Mouse (Mus musculus) gastrocnemius, adult 2 months (tissue): ENCODE measurements around the gene Tmem50a. TPM values are rescaled to one million over a fixed set of nuclear protein-coding genes. Genes with fewer than 3 reads are reported as not detected.
"Not testable (repeated sequence)": the region's sequence is repeated elsewhere in the genome, so short reads cannot be mapped to it uniquely, and the experiment has no call there.

Source experiments
- DNase-seq: peaks from one replicate; pipeline ENCODE4 v3.0.0; 2022
- H3K27ac ChIP-seq: fragments of 200-600 bp; 2 replicates; pipeline ENCODE4 v1.8.1; 2022; ENCODE audit warnings: mild to moderate bottlenecking
- H3K4me3 ChIP-seq: fragments of 200-600 bp; 2 replicates; pipeline ENCODE4 v1.8.1; 2022; ENCODE audit warnings: mild to moderate bottlenecking, moderate library complexity
- CTCF ChIP-seq: fragments of 200-600 bp; IDR thresholded peaks from 2 replicates; pipeline ENCODE4 v1.8.1; 2022; ENCODE audit warnings: antibody characterized with exemption, mild to moderate bottlenecking, moderate library complexity
- intact Hi-C: fragments of 180-260 bp; cut with DNase I; formaldehyde crosslinking; loops from one replicate; pipeline ENCODE4 v1.15.1; 2025
- total RNA-seq, 2 experiments: library from RNA; stranded (reverse); gene quantifications; 2 replicates each; pipeline ENCODE4 v1.2.3; 2021

Tmem50a gene
- total RNA-seq, 2 experiments from 2014 or later, result 27.8 to 30.9 TPM

DNA sequence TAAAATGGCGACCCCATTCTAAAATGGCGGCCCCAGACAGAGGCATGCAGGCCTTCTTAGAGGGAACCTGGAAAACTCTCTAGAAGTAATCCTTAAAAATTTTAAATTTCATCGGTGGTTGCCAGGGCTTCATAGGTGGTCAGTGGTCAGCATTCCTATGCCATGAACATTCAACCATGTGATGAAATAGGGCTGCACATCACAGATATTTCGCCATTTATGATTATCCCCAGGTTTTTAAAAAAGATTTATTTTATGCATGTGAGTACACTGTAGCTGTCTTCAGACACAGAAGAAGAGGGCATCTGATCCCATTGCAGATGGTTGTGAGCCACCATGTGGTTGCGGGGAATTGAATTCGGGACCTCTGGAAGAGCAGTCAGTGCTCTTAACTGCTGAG lies 5.8 kb upstream of the Tmem50a start:
- no peak overlapping the region for H3K27ac ChIP-seq
- intact Hi-C loops, result no loop called here
- no peak for DNase-seq
- H3K4me3 ChIP-seq, result no peak overlapping the region
- no peak for TF ChIP-seq CTCF

GRCm38 (mm10) chr4:134919733-134920540 lies 5.1 kb upstream of the Tmem50a start:
- Histone ChIP-seq H3K4me3 (no peak overlapping the region), H3K27ac (peak overlapping the region; percentile 76)
- TF ChIP-seq CTCF, result no peak
- intact Hi-C loops, result no loop called here
- no peak for DNase-seq

DNA sequence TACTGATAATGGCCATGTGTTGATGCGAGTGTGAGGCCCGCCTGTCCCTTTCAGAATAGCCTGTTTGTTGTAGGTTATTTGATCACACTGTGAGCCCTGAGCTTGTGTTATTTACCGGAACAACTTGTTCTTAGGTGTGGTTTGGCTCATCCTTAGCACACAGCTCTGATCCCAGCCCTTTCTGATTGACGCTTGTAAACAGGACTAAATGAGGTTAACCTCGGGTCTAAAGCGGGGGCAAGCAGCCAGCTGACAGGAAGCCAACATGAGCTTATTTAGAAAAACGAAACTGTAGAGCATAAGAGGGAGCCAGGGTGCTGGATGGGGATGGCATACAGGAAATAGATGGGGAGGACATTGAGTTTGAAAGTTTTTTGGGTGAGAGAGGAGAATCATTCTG lies 3.6 kb upstream of the Tmem50a start:
- Histone ChIP-seq H3K4me3 (peak overlapping the region; percentile 36), H3K27ac (peak overlapping the region; percentile 76)
- no peak for TF ChIP-seq CTCF
- intact Hi-C loops, result no loop called here
- peak; percentile 86 for DNase-seq

DNA sequence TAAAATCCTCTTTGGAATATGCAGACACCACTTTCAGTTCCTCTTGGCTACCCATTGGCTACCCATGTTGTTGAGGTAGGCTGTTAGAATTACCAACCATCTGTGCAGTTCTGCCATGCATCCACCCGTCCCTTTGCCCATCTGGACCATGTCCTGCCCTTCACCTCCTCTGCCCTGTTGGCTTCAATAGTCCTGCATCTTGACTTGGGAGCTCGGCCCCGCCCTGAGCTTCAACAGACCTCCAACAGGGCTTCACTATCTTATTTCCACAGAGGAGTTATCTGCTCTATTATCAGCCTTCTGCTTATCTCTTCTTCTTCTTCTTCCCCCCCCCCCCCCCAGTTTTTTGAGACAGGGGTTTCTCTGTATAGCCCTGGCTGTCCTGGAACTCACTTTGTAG lies 2.4 kb upstream of the Tmem50a start:
- peak overlapping the region; percentile 76 for H3K27ac ChIP-seq
- no peak for TF ChIP-seq CTCF
- intact Hi-C loops, result no loop called here
- no peak for DNase-seq
- H3K4me3 ChIP-seq, result no peak overlapping the region

DNA sequence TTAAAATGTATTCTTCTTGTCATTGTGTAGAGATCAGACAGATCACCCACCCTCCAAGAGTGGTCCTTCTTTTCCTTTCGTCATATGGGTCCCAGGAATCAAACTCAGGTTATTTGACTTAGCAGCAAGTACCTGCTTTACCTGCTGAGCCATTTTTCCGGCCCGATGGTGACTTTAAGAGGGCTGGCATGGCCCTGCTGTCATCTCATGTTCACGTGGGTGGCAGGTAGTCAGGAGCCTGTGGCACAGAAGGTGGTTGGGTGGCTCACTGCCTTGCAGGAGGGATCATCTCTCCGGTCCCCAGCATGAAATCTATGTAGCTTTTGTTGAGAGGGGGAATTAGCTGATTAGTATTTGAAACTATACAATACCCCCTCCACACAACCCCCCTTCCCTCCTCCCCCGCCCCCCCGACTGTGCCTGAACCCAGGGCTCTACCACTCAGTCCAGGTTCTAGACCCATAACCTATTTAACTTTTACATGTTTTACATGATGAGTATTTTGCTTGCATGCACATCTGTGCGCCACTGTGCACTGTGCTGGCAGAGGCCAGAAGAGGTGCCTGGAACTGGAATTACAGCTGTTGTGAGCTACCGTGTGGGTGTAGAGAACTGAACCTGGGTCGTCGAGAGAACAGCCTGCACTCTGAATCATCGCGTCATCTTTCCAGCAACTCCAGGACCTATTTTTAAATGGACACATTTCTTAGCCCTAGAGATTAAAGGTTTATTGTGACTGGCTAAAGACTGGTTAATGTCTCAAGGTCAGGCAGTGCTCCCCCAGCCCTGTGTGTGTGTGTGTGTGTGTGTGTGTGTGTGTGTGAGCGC lies 613 bp upstream of the Tmem50a start:
- no peak for TF ChIP-seq CTCF
- Histone ChIP-seq H3K27ac (peak overlapping the region; percentile 97), H3K4me3 (peak overlapping the region; percentile 93)
- intact Hi-C loops, result no loop called here
- DNase-seq, result peak; percentile 49

DNA sequence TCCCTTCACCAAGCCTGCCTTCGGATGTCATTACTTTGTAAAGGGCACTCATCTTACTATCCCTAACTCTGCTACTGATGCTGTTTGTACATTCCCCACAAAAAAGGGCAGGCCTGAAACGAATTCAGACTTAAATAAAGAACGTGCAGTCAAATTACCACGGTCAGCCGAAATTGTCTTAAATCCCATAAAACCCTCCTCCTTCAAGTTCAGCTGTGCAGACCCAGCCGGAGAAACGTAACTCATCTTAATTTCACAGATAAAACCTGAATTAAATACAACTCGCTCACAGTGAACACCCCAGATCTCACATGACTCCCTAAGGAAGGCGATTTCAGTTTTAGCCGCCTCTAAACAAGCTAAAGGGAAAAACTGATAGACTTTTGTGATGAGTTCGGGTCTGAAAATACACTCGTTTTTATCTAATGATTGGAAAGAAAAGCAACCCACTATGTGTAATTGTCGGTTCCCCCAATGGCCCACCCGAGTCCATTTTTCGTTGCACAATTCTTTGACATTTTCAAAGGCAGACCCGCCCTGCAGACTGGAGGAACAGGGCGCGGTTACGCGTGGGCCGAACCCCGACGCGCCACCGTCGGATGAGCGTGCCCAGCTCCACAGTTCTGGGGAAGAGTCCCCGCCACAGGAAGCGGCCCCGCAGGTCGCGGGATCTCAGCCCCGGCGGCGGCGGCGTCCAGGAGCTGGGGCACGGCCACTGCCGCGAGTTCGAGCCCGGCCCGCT lies 531 bp downstream of the Tmem50a start:
- no peak for TF ChIP-seq CTCF
- intact Hi-C loops, result no loop called here
- H3K27ac ChIP-seq, result peak overlapping the region; percentile 97
- peak overlapping the region; percentile 93 for H3K4me3 ChIP-seq
- DNase-seq, result no peak

DNA sequence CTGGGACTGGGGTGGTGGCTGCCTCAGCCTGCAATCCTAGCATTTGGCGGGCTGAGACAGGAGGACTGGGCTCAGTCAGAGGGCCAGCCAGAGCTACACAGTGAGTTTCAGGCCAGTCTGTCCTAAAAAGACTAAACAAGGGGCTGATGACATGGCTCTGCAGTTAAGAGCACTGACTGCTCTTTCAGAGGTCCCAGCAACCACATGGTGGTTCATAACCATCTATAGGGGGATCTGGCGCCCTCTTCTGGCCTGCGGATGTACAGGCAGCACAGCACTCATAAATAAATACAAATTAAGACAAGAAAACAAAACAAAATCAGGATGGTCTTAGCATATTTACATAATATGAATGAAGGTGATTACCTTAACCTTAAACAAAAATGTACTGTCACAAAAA lies 1.4 kb downstream of the Tmem50a start:
- TF ChIP-seq CTCF, result peak; percentile 90
- DNase-seq, result peak; percentile 80
- Histone ChIP-seq H3K4me3 (peak overlapping the region; percentile 93), H3K27ac (peak overlapping the region; percentile 97)
- intact Hi-C loops, result no loop called here

DNA sequence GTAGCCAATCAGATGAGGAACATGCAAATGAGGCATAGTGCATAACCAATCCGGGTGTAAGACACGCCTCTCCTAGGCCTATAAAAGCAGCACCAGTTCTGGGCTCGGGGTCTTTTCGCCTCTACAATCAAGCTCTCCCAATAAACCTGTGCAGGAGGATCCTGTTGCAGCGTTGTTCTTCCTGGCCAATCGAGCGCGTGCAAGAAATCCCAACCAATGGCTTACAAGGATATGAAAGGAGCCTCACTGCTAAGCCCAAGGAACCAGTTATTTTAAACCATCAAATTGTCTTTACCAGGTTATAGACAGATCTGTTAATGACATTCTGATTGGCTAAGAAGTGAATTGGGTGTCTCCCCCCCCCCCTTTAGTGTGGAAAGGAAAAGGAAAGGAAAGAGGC lies 3.4 kb downstream of the Tmem50a start:
- H3K4me3 ChIP-seq, H3K27ac ChIP-seq, DNase-seq, intact Hi-C loops: not testable (repeated sequence)

GRCm38 (mm10) chr4:134903046-134903445 lies 11.8 kb downstream of the Tmem50a start:
- DNase-seq, result no peak
- no peak overlapping the region for H3K27ac ChIP-seq
- H3K4me3 ChIP-seq, result no peak overlapping the region
- intact Hi-C loops, result no loop called here
- no peak for TF ChIP-seq CTCF

- TF ChIP-seq CTCF, result no peak
- Histone ChIP-seq H3K4me3 (no peak overlapping the region), H3K27ac (no peak overlapping the region)
- intact Hi-C loops, result no loop called here
- no peak for DNase-seq
These were observed 13.7 kb downstream of the Tmem50a start for GRCm38 (mm10) chr4:134901126-134901525.

GRCm38 (mm10) chr4:134897256-134897655 lies 17.6 kb downstream of the Tmem50a start:
- H3K4me3 ChIP-seq, result no peak overlapping the region
- no peak for TF ChIP-seq CTCF
- intact Hi-C loops, result no loop called here
- DNase-seq, result no peak
- no peak overlapping the region for H3K27ac ChIP-seq

GRCm38 (mm10) chr4:134892096-134892495 lies 22.7 kb downstream of the Tmem50a start:
- no peak overlapping the region for H3K4me3 ChIP-seq
- intact Hi-C loops, result no loop called here
- peak; percentile 83 for TF ChIP-seq CTCF
- H3K27ac ChIP-seq, result no peak overlapping the region
- peak; percentile 66 for DNase-seq

DNA sequence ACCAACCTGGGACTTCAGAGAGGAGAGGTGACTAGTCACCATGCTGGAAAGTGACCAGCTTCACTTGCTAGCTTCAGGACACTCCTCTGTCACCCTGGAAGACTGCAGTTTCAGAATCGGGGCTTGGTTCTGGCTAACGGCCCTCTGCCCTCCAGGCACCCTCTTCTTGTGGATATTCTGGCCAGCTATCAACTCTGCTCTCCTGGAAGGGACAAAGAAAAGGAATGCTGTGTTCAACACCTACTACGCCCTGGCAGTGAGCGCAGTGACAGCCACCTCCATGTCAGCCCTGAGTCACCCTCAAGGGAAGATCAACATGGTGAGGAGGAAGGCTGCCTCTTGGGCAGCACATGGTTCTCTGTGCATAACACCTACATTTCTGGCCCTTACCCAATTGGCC lies 30.5 kb downstream of the Tmem50a start:
- Histone ChIP-seq H3K4me3 (no peak overlapping the region), H3K27ac (no peak overlapping the region)
- TF ChIP-seq CTCF, result no peak
- intact Hi-C loops, result no loop called here
- DNase-seq, result no peak
